Mouse (Mus musculus): ENCODE data around the gene 1110008P14Rik. TPM values are rescaled to one million over a fixed set of nuclear protein-coding genes. Genes with fewer than 3 reads are reported as not detected.

1110008P14Rik gene
- polyA plus RNA-seq, 1 experiment from 2014 or later: 52.1 TPM

- WGBS: 15% methylated on average over 13 of the region's 13 CpGs
- Histone ChIP-seq H3K4me1 (peaks cover 10% of the 10 kb centered on the region), H3K9ac (no peak overlapping the region), H3K4me3 (replicated peaks) (no peak overlapping the region), H3K27me3 (no peaks in the 10 kb centered on the region), H3K27ac (no peak overlapping the region), H3K4me2 (no peak overlapping the region), H3K9me3 (replicated peaks) (no peaks in the 10 kb centered on the region), H3K36me3 (no peaks in the 10 kb centered on the region)
- ATAC-seq (replicated peaks; ENCODE audit: low FRiP score): no peak
Measured at GRCm38 (mm10) chr2:32328911-32329460, 52.8 kb downstream of the 1110008P14Rik start.

- Histone ChIP-seq H3K27me3 (no peaks in the 10 kb centered on the region), H3K4me1 (peaks cover 10% of the 10 kb centered on the region), H3K4me3 (replicated peaks) (no peak overlapping the region), H3K27ac (no peak overlapping the region), H3K9ac (no peak overlapping the region), H3K4me2 (no peak overlapping the region), H3K36me3 (no peaks in the 10 kb centered on the region), H3K9me3 (replicated peaks) (no peaks in the 10 kb centered on the region)
- WGBS: 77% methylated on average over 4 of the region's 4 CpGs
- no peak for ATAC-seq (replicated peaks; ENCODE audit: low FRiP score)
Measured at GRCm38 (mm10) chr2:32327200-32327599, 54.5 kb downstream of the 1110008P14Rik start.

Other genes starting within 250 kb of the 1110008P14Rik start
- gene Prrc2b, start 230.9 kb downstream of the 1110008P14Rik start, polyA plus RNA-seq (2015; fragmentation: Nextera tagmentation; extraction: Ambion mirVana): 49.2 and 49.7 TPM in 2 replicates
- gene Pomt1, start 145.3 kb downstream of the 1110008P14Rik start, polyA plus RNA-seq (2015; fragmentation: Nextera tagmentation; extraction: Ambion mirVana): 28.7 and 31.6 TPM in 2 replicates
- gene Uck1, start 121.8 kb downstream of the 1110008P14Rik start, polyA plus RNA-seq (2015; fragmentation: Nextera tagmentation; extraction: Ambion mirVana): 72.2 and 74.5 TPM in 2 replicates
- 23.0 and 27.3 TPM in 2 replicates for gene Golga2, start 94.6 kb downstream of the 1110008P14Rik start, polyA plus RNA-seq (2015; fragmentation: Nextera tagmentation; extraction: Ambion mirVana)
- gene Swi5, start 93.9 kb downstream of the 1110008P14Rik start, polyA plus RNA-seq (2015; fragmentation: Nextera tagmentation; extraction: Ambion mirVana): 419 and 447 TPM in 2 replicates
- gene Ciz1, start 29.6 kb downstream of the 1110008P14Rik start, polyA plus RNA-seq (2015; fragmentation: Nextera tagmentation; extraction: Ambion mirVana): 48.7 and 56.6 TPM in 2 replicates
- gene Dnm1, start 28.6 kb downstream of the 1110008P14Rik start, polyA plus RNA-seq (2015; fragmentation: Nextera tagmentation; extraction: Ambion mirVana): 6.3 and 7.9 TPM in 2 replicates
- 6.8 and 9.1 TPM in 2 replicates for gene Lcn2, start 6.3 kb upstream of the 1110008P14Rik start, polyA plus RNA-seq (2015; fragmentation: Nextera tagmentation; extraction: Ambion mirVana)
- 30.5 and 31.2 TPM in 2 replicates for gene Ptges2, start 14.0 kb upstream of the 1110008P14Rik start, polyA plus RNA-seq (2015; fragmentation: Nextera tagmentation; extraction: Ambion mirVana)
- 6.3 and 6.8 TPM in 2 replicates for gene Naif1, start 68.5 kb upstream of the 1110008P14Rik start, polyA plus RNA-seq (2015; fragmentation: Nextera tagmentation; extraction: Ambion mirVana)
- gene Slc25a25, start 69.5 kb upstream of the 1110008P14Rik start, polyA plus RNA-seq (2015; fragmentation: Nextera tagmentation; extraction: Ambion mirVana): 20.4 and 20.7 TPM in 2 replicates
- gene Fam102a, start 153.4 kb upstream of the 1110008P14Rik start, polyA plus RNA-seq (2015; fragmentation: Nextera tagmentation; extraction: Ambion mirVana): 14.5 and 15.0 TPM in 2 replicates
- gene Dpm2, start 188.9 kb upstream of the 1110008P14Rik start, polyA plus RNA-seq (2015; fragmentation: Nextera tagmentation; extraction: Ambion mirVana): 103 and 107 TPM in 2 replicates
- gene Pip5kl1, start 192.9 kb upstream of the 1110008P14Rik start, polyA plus RNA-seq (2015; fragmentation: Nextera tagmentation; extraction: Ambion mirVana): 2.0 and 2.7 TPM in 2 replicates
- 0.10 and 0.17 TPM in 2 replicates for gene 9430097D07Rik, start 193.7 kb upstream of the 1110008P14Rik start, polyA plus RNA-seq (2015; fragmentation: Nextera tagmentation; extraction: Ambion mirVana)
- 22.3 and 23.2 TPM in 2 replicates for gene St6galnac4, start 205.2 kb upstream of the 1110008P14Rik start, polyA plus RNA-seq (2015; fragmentation: Nextera tagmentation; extraction: Ambion mirVana)
- 17.0 and 17.6 TPM in 2 replicates for gene St6galnac6, start 217.8 kb upstream of the 1110008P14Rik start, polyA plus RNA-seq (2015; fragmentation: Nextera tagmentation; extraction: Ambion mirVana)
- gene Ak1, start 239.8 kb upstream of the 1110008P14Rik start, polyA plus RNA-seq (2015; fragmentation: Nextera tagmentation; extraction: Ambion mirVana): 32.6 and 34.4 TPM in 2 replicates